Mouse (Mus musculus) embryo, embryonic 9.5 days (tissue): ENCODE measurements around the gene Nav3.
A peak's percentile ranks its signal among the peaks of the same experiment; 100 is the strongest.

ENCODE experiments used
- DNase-seq: peaks from one replicate; pipeline ENCODE4 v3.0.0-alpha.2; 2017; ENCODE audit errors: extremely low spot score

Nav3 gene

DNA sequence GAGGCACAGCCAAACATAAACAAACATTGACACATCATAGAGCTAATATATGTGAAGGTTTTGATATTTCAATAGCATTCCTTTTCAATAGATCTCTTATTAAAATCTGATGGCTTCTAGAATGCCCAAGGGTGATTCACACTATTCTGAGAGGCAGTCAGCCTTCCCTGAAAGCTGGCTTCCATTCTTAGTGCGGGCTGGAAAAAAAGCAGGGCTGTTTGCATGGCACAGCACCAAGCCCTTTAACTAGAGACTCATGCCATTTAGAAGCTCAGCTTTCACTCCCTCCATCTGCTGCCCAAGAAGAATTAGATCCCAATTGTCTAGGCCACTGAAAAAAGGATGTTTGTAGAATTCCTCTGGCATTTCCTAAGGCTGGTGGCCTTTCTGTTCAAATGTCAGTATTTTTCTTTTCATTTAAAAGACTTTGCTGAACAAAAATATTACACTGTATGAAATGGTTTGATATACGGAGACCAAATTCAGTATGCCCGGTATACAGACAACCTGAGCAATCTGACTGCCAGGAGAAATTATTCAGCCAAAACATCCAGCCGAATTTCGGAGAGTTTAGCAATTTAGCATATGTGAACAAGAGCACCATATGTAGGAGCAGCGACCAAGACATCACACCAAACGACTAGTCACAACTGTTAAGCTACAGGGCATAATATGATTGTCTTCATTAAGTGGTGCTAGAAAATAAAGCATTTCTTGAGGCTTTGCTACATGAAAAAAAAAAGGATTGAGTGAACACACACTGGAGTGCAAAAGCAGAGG is 263.8 kb downstream of the Nav3 start:
- no peak for DNase-seq

- DNase-seq: no peak
These were observed 269.8 kb downstream of the Nav3 start for GRCm38 (mm10) chr10:110186242-110186641.

- DNase-seq: no peak
These were observed 280.1 kb downstream of the Nav3 start for GRCm38 (mm10) chr10:110175874-110176273.

DNA sequence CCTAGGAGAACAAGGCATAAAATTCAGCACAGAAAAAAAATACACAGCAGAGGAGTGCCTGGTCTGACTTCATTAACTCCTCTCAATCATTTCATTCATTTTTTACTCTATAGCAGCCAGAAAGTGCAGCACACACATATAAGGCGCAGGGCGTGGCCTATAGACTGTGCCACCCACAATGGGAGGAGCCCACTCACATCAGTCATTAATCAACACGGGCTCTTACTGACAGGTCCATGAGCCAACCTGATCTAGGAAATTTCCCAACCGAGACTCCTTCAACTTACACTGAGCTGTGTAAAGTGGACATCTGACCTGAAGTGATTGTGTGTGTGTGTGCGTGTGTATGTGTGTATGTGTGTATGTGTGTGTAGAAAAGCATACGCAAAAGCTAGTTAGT is 286.6 kb downstream of the Nav3 start:
- DNase-seq: no peak

GRCm38 (mm10) chr10:110168892-110169291 is 287.1 kb downstream of the Nav3 start:
- DNase-seq: no peak

GRCm38 (mm10) chr10:110162596-110162995 is 293.4 kb downstream of the Nav3 start:
- DNase-seq: no peak

- DNase-seq: no peak
These were observed 295.1 kb downstream of the Nav3 start for GRCm38 (mm10) chr10:110160894-110161293.

DNA sequence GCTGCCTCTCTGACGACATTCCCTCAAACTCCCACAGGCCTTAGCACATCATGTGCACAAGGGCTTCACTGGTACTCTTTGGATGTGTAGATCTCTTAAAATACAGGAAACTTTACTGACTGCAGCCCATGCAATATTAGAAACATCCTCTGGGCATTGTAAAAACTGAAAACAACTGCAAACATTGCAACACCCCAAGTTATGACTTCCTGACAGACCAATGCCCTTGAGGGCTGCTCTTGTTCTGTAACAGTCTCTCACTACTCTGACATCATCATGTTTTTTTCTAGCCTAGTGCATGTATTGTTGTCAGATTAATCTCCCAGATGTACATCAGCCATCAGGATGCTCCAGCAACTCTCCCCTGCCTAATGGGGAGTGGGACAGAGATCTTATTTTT is 296.5 kb downstream of the Nav3 start:
- DNase-seq: no peak

DNA sequence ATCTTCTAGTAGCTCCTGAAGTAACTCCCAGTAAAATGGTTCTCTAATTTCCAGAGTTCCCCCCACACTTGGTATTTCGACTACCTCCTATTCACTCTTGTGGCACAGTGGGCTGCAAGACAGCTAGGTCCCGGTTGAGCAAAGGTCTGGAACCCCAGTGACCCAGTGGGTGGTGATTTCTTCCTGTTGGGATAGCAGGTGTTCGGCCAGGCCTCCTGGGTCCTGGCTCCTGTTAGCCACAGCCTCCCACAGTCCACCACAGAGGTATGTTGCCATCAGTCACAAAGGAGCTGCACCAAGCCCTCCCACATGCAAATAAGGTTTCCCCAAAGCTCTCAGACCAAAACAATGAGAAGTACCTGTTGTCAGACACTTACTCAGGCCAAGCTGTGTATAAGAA is 297.9 kb downstream of the Nav3 start:
- no peak for DNase-seq

GRCm38 (mm10) chr10:110156412-110156811 is 299.6 kb downstream of the Nav3 start:
- no peak for DNase-seq

DNA sequence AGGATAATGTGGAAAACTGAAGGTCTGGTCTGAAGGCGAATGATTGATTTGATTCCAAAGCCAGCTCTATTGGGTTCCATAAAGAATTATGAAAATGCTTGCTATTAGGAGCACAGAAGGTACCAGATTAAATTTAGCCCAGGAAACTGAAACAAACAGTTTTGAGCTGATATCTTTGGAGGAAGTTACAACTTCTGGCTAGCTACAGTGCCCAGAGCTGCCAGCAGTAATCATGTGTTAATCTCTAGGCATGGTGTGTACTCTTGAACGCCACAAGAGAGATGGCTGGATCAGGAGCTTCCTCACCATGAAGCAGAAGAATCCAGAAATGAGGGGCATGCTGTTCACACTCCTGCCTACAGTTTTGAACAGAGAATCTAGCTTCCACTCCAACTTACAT is 300.5 kb downstream of the Nav3 start:
- DNase-seq: no peak

DNA sequence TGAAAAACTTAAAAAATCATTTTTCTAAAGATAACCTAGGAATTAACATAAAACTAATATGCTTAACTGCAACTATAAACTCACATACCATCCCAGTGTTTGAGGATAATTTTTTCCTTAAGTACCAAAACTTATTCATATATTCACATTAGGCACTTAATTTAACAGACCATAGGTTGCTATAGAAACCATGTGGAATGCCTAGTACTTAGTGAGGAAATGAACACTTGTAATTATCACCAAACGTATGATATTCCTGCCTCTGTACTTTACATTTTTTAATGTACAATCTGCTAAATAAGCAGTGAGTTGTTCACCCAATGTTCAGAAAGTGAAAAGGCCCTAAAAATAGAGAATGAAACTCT is 301.1 kb downstream of the Nav3 start:
- no peak for DNase-seq

- no peak for DNase-seq
These were observed 301.8 kb downstream of the Nav3 start for GRCm38 (mm10) chr10:110154001-110154872.

GRCm38 (mm10) chr10:110120572-110120971 is 335.4 kb downstream of the Nav3 start:
- no peak for DNase-seq

DNA sequence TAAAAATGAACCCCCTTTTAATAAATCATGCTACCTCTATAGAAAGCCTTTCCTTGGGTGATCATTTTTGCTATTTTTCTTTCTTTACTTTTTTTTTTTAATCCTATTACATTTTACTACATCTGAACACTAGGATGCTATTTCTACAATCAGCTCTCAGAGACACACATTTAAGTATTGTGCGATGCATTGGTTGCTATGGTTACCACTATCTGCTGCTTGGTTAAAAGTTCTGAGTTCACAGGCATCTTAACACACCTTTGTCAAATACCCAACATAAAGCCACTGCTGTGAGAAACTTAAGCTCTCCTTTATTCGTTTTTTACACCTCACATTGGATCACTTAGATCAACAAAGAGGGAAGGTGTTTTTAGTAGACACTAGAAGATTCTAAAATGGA is 338.7 kb downstream of the Nav3 start:
- DNase-seq: no peak

GRCm38 (mm10) chr10:110112669-110113458 is 343.1 kb downstream of the Nav3 start:
- peak; percentile 17 for DNase-seq

DNA sequence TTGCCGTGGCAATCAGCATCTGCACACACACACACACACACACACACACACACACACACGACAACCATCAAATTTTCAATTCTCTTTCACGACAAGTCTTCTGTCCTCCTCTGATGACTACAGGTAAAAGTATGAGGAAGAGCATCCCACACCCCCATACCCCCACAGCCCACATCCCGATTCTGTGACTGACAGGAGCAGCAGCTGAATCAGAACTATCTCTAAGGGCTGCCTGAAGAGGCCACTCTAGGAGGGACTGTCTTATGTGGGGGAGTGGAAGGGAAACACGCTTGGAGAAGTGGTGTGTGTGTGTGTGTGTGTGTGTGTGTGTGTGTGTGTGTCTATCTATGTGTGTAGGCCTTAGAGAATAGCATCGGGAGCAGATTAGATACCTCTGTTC is 352.7 kb downstream of the Nav3 start:
- DNase-seq: no peak

DNA sequence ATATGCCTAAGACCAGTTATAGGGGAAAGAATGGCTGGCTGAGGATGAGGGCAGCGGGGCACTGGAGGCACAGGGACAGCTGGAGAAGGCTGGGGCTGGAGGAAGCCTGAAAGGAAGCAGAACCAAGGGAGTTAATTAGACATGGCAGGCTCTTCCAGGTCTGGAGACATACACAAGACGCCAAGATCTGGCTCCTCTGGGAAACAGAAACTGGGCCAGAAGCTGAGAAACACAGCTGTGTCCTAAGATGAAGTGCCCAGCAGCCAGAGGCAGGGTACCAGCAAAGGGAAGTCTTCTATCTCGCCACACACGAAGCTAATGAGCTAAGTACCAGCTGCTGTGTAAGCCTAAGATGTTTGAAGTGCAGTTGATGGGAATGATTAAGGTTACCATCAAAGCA is 353.8 kb downstream of the Nav3 start:
- no peak for DNase-seq

GRCm38 (mm10) chr10:110094433-110094832 is 361.6 kb downstream of the Nav3 start:
- DNase-seq: no peak

GRCm38 (mm10) chr10:110088444-110089061 is 367.5 kb downstream of the Nav3 start:
- DNase-seq: no peak

- DNase-seq: no peak
These were observed 370.1 kb downstream of the Nav3 start for GRCm38 (mm10) chr10:110085903-110086302.

DNA sequence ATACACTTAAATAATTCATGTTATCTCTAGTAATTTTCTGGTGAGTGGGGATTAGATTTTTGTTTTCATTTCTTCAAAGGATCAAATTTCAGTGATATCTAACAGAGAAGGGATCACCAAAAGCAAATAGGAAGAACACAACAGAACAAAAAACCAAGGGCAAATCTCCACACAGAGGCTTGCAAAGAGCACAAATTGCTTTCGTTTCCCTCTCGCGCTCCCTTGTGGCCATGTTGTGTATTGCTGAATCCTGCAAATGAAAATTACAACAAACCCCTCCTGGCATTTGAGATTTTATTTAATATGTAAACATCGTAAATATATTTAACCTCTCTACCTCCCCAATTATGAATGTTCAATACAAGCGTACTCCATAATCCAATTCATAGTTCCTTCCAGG is 370.8 kb downstream of the Nav3 start:
- peak; percentile 62 for DNase-seq
